Mouse (Mus musculus) right cerebral cortex, adult 18-20 months (tissue): ENCODE results near the gene Hoxc12.
A peak's percentile ranks its signal among the peaks of the same experiment; 100 is the strongest.

ENCODE experiments used
- DNase-seq: peaks from one replicate; pipeline ENCODE4 v3.0.0; 2022; ENCODE audit warnings: mixed read lengths

Gene Hoxc12

GRCm38 (mm10) chr15:102983716-102984115, 47.2 kb downstream of the Hoxc12 start:
- DNase-seq: no peak

GRCm38 (mm10) chr15:102984521-102984920, 48.0 kb downstream of the Hoxc12 start:
- no peak for DNase-seq

DNA sequence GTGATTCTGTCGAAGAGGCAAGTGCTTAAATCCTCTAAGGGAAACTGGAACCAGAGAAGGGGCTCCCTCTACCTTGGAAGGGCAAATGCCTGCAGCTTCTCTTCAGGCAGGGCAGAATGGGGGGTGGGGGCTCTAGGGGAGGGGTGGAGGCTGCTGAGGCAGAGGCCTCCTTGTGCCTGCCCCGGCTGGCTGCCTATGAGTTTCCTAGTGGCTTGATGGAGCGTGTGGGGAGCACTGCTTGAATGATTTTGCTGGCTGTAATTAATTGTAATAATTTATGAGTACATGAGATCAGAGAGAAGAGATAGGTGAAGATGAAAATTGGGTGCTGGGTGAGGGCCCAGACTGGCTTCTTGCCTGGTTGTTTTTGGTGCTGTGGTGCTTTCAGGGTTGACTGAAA, 48.4 kb downstream of the Hoxc12 start:
- DNase-seq: no peak

- DNase-seq: peak; percentile 78
These were observed 50.7 kb downstream of the Hoxc12 start for GRCm38 (mm10) chr15:102987124-102987833.

DNA sequence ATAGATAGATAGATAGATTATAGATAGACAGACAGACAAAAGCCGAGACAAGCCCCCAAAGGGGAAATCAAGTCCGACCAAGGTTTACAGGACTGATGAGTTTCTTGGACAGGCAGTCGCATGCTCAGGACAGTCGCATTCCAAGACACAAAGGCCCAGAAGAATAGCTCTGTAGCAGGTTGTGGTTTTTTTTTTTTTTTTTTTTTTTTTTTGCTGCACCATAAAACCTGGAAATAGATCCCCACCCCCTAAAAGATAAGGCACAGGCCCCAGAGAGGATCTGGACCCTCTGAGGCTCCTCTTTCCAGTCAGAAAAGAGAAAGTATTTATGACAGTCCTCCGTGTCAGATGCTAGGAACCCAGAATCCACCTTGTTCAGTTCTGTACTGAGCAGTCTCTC, 51.5 kb downstream of the Hoxc12 start:
- no peak for DNase-seq
